Mouse (Mus musculus): Measurements from ENCODE around the gene Ephb1. TPM values are rescaled to one million over a fixed set of nuclear protein-coding genes. Genes with fewer than 3 reads are reported as not detected.

Ephb1 gene
- polyA plus RNA-seq, 1 experiment = not detected

GRCm38 (mm10) chr9:102039011-102039733 is 315.3 kb downstream of the Ephb1 start:
- no peak for TF ChIP-seq GATA1 (IDR thresholded peaks at IDR 0.05; ENCODE audit: low read length)

GRCm38 (mm10) chr9:102036132-102036531 is 318.4 kb downstream of the Ephb1 start:
- TF ChIP-seq GATA1 (IDR thresholded peaks at IDR 0.05; ENCODE audit: low read length) = no peak

- no peak for TF ChIP-seq GATA1 (IDR thresholded peaks at IDR 0.05; ENCODE audit: low read length)
These were observed 321.3 kb downstream of the Ephb1 start for GRCm38 (mm10) chr9:102033231-102033630.

- TF ChIP-seq GATA1 (IDR thresholded peaks at IDR 0.05; ENCODE audit: low read length) = no peak
These were observed 322.1 kb downstream of the Ephb1 start for GRCm38 (mm10) chr9:102032376-102032775.

GRCm38 (mm10) chr9:102029661-102030060 is 324.8 kb downstream of the Ephb1 start:
- TF ChIP-seq GATA1 (IDR thresholded peaks at IDR 0.05; ENCODE audit: low read length) = no peak

GRCm38 (mm10) chr9:102026136-102026535 is 328.4 kb downstream of the Ephb1 start:
- no peak for TF ChIP-seq GATA1 (IDR thresholded peaks at IDR 0.05; ENCODE audit: low read length)

- TF ChIP-seq GATA1 (IDR thresholded peaks at IDR 0.05; ENCODE audit: low read length) = no peak
These were observed 329.4 kb downstream of the Ephb1 start for GRCm38 (mm10) chr9:102025141-102025540.

- TF ChIP-seq GATA1 (IDR thresholded peaks at IDR 0.05; ENCODE audit: low read length) = no peak
These were observed 339.0 kb downstream of the Ephb1 start for GRCm38 (mm10) chr9:102015516-102015915.

GRCm38 (mm10) chr9:102007706-102008105 is 346.8 kb downstream of the Ephb1 start:
- TF ChIP-seq GATA1 (IDR thresholded peaks at IDR 0.05; ENCODE audit: low read length) = no peak

- no peak for TF ChIP-seq GATA1 (IDR thresholded peaks at IDR 0.05; ENCODE audit: low read length)
These were observed 348.0 kb downstream of the Ephb1 start for GRCm38 (mm10) chr9:102006539-102006938.

- TF ChIP-seq GATA1 (IDR thresholded peaks at IDR 0.05; ENCODE audit: low read length) = no peak
These were observed 351.6 kb downstream of the Ephb1 start for GRCm38 (mm10) chr9:102002920-102003319.

GRCm38 (mm10) chr9:102002186-102002585 is 352.3 kb downstream of the Ephb1 start:
- TF ChIP-seq GATA1 (IDR thresholded peaks at IDR 0.05; ENCODE audit: low read length) = no peak

- TF ChIP-seq GATA1 (IDR thresholded peaks at IDR 0.05; ENCODE audit: low read length) = no peak
These were observed 352.8 kb downstream of the Ephb1 start for GRCm38 (mm10) chr9:102001633-102002165.

- TF ChIP-seq GATA1 (IDR thresholded peaks at IDR 0.05; ENCODE audit: low read length) = no peak
These were observed 354.8 kb downstream of the Ephb1 start for GRCm38 (mm10) chr9:101999690-102000089.

GRCm38 (mm10) chr9:101996771-101997500 is 357.6 kb downstream of the Ephb1 start:
- no peak for TF ChIP-seq GATA1 (IDR thresholded peaks at IDR 0.05; ENCODE audit: low read length)

GRCm38 (mm10) chr9:101996183-101996582 is 358.3 kb downstream of the Ephb1 start:
- no peak for TF ChIP-seq GATA1 (IDR thresholded peaks at IDR 0.05; ENCODE audit: low read length)
